Mouse (Mus musculus): ENCODE data around the gene Fry.

The Fry gene

GRCm38 (mm10) chr5:150221806-150222205, 103.4 kb downstream of the Fry start:
- DNase-seq (ENCODE audit: low spot score in 2 of 2) = no peak

GRCm38 (mm10) chr5:150223546-150224239, 105.2 kb downstream of the Fry start:
- no peak for DNase-seq (ENCODE audit: low spot score in 2 of 2)

DNA sequence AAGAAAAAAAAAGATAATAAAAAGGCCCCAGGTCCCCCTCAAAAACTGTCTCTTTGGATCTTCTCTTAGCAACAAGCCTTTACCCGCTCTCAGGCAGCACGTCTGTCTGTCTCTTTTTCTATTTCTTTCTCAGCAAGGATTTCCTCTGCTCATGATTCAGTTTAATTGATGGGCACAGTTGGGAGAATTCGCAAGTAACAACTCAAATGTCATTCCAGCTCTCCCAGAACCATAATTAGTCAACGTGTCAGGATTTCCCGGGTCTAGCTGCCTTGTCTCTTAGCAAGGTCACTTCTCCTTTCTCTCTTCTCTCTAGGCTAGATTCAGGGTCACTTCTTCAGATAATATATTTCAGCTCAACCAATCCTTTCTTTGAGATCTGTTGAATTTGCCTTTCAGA, 110.6 kb downstream of the Fry start:
- no peak for DNase-seq (ENCODE audit: low spot score in 2 of 2)

DNA sequence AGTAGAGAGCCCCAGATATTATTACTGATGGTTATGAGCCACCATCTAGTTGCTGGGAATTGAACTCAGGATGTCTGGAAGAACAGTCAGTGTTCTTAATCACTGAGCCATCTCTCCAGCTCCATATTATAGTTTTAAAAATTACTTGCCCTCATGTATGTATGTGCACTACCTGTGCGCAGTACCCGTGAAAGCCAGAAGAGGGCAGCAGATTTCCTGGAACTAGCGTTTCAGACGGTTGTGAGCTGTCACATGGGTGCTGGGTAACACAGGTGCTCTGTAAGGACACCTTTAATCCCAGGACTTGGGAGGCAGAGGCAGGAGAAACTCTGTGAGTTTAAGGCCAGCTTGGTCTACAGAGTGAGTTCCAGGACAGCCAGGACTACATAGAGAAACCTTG, 111.3 kb downstream of the Fry start:
- no peak for DNase-seq (ENCODE audit: low spot score in 2 of 2)

DNA sequence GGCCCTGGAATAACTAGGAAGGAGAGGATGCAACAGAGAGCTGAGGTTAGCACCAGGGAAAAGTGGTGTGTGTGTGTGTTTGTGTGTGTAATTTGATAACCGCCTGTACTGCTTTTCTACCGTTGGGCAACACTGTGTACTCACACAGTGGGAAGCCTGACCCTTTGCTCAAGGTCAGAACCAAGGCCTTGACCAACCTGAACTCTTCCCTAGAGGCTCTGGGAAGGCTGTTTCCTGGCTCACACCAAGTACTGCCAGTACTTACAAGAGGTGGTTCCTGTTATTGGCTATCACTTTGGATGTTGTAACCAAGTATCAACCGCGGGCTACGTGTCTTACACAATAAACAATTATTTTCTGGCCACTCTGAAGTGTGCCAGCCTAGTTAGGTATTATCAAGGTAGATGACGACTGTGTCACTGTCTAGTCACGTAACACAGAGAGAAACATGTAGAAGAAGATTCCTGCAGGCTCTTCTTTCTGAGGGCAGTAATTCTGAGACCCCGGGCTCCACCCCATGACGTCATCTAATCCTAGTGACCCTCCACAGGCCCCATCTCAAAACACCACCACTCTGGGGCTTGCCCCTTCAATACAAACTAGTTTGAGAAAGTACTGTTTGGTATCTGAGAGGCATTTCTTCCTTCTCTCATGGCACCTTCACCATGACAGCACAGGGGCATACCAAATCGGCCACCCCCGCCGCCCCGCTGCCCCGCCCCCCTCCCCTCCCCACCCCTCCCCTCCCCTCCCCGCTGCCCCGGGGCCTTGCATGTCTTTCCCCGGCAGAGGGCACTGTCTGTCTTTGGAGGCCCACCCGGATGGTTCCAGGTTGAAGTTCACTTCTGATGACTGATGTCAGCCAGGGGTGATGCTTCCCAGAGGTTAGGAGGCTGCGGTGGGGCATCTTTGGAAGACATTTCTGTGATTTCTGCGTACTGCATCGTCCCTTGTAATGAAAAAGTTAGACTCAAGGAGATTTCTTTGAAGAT, 114.0 kb downstream of the Fry start:
- peak; percentile 9 to 18 for DNase-seq (ENCODE audit: low spot score in 2 of 2)

- peak; percentile 28 to 60 for DNase-seq (ENCODE audit: low spot score in 2 of 2)
Observed at GRCm38 (mm10) chr5:150233154-150233886, 114.9 kb downstream of the Fry start.

DNA sequence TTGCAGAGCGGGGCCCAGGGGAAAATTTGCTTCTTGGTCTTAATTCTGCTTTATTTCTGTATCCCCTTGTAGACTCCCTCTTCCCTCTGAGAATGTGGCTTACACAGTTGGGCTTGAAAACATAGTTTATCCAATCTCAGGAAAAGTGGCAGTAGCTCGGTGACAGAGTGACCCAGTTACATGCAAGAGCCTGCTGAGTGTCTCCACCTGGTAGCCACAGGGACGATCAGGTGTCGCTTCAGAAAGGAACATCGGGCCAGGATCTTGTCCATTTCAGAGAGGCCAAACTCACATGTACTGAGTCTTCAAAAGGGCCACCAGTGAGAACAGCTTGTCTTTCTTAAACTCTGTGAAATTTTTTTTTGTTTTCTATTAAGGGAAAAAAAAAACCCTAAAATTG, 117.5 kb downstream of the Fry start:
- no peak for DNase-seq (ENCODE audit: low spot score in 2 of 2)

DNA sequence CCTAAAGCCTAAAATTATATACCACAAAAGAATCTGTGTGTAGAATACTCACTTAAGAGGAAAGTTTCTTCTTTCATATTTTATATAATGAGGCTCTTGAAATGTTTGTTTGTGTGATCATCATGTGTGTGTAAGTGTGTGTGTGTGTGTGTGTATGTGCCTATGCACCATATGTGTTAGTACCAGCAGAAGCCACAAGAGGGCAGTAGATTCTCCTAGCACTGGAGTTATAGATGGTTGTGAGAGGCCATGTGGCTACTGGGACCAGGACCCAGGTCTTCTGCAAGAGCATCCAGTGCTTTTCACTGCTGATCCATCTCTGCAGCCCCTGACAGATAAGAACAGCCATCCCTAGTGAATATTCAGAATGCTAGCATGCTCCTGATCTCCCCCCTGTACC, 118.2 kb downstream of the Fry start:
- DNase-seq (ENCODE audit: low spot score in 2 of 2) = no peak

DNA sequence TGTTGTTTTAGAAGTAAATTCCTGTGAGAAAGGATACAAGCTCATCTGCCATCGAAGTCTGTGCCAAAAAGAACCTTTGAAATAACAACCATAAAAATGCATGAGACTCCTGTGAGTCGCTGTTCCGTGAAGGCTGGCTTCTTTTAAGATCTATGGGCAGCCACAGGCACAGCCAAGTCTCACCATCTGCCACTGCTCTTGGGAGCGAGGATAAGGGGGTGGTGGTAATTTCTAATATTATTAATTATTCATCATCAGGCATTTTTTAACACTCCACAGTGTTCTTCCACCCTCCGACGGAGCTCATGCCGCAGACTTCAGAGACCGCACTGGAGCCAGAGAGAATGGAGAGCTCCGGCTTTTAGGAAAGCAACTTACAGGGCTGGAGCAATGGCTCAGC, 123.2 kb downstream of the Fry start:
- no peak for DNase-seq (ENCODE audit: low spot score in 2 of 2)

GRCm38 (mm10) chr5:150246737-150247136, 128.3 kb downstream of the Fry start:
- DNase-seq (ENCODE audit: low spot score in 2 of 2) = no peak

DNA sequence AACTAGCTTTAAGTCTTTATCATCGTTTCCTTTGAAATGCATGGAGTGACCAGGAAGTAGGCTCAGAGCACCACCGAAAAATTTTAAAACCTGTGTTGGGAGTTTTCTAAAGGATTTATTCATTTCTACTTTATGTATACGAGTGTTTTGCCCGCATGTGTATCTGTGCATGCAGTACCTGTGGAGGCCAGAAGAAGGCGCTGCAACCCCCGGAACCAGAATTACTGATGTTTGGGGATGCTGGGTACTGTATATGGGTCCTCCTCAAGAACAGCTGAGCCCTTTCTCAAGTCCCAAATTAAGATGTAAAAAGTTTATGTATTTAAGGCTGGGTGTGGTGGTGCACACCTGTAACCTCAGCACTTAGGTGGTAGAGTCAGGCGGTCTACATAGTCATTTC, 139.3 kb downstream of the Fry start:
- no peak for DNase-seq (ENCODE audit: low spot score in 2 of 2)

DNA sequence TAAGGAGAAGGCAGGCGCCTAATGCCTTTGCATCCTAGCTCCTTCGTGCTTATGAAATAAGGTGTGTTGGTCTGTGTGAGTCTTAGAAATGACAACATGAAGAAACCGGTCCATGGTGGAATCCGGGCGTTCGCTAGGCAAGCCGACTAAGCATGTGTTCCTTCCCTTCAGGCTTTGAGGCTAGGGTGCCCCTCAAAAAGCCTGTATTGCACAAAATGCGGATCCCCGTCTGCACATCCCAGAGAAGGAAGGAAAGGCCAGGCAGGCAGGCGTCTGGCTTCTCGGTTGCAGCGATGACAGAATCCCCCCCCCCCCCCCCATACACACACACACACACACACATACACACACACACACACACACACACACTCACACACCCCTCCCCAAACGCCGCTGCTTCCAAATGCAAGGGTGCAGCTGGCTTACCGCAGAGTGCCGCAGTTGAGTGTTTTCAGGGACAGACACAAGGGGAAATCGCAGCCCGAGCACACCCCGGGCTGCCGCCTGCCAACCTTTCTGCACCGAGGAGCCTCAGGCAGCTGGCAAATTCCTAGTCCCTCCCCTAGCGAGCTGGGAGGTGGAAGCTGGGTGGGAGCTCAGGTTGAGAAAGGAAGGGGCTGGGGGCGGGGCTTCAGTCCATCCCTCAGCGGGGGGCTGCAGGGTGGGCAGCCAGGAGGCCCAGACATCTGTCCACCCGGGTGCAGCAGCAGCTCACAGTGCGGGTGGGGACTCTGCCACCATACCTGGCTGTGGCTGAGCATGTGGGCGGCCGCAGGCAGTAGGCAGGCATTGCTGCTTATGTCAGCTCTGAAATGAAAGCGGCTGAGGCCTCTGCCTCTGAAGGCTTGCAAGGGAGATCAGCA, 141.0 kb downstream of the Fry start:
- DNase-seq (ENCODE audit: low spot score in 2 of 2) = peak; percentile 11 to 18

DNA sequence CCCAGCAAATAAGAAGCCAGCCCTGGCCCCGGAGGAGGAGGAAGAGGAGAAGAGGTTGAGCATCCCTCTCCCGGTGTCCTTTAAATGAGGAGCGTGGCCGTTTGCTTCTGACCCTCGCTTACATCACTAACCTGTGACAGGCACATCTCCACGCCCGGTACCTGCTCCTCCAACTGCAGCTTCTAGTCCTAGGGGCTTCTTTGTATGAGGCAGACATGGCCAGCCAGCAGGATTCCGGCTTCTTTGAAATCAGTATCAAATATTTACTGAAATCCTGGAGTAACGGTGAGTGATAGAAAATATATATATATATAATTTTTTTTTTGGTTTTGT, 141.6 kb downstream of the Fry start:
- no peak for DNase-seq (ENCODE audit: low spot score in 2 of 2)

DNA sequence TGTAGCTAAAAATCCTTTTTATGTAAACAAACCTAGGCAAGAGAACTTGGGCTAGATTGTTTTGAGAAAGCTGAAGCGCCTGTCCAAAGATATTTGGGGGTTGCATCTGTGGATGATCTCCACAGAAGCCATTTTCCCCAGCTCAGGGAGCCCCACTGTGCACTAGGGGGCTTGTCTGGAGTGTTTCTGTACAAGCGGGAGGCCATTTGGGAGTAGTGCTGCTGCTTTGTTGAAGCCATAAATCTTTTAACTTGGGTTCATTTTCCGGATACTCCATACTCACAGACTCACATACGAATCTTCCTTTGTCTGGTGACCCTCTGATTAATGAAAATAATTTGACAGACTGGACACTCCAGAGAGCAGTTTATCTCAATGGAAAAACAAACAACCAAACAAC, 142.9 kb downstream of the Fry start:
- DNase-seq (ENCODE audit: low spot score in 2 of 2) = no peak

GRCm38 (mm10) chr5:150262046-150262716, 143.7 kb downstream of the Fry start:
- no peak for DNase-seq (ENCODE audit: low spot score in 2 of 2)

DNA sequence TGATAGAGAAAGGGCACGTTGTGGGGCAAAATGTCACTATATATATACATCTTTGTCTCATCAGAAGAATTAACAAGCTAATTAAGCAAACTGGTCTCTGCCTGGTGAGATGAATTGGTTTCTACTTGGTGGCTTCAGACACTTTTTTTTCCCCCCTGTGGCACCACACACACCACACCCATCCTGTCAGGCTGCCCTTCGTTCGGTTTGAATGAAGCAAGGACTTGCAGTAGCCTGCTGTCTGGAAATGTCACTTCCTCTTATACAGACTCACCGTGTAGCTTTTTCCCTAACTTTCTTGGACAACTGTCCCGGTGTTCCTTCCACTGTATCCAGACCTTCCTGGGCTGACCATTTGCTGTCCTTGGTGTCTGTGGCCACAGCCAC, 144.3 kb downstream of the Fry start:
- DNase-seq (ENCODE audit: low spot score in 2 of 2) = peak; percentile 26 to 42

GRCm38 (mm10) chr5:150263162-150263561, 144.7 kb downstream of the Fry start:
- DNase-seq (ENCODE audit: low spot score in 2 of 2) = no peak

DNA sequence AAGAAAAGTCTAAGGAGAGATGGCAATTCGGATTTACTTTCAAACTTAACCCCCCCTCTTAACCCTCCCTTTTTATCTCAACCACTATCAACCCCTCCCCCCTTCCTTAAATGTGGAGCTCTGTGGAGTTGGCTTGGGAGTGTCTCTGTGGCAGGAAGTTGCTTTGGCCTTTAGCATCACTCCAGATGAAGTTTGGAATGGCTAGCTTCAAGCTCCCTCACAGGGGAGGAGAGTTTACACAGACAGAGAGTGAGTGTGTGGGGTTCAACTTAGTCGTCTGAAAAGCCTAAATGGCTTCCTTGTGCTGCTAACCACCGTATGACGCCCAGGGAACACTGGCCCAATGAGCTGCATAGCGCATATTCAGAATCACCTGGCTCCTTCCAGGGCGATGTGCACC, 145.2 kb downstream of the Fry start:
- DNase-seq (ENCODE audit: low spot score in 2 of 2) = no peak

DNA sequence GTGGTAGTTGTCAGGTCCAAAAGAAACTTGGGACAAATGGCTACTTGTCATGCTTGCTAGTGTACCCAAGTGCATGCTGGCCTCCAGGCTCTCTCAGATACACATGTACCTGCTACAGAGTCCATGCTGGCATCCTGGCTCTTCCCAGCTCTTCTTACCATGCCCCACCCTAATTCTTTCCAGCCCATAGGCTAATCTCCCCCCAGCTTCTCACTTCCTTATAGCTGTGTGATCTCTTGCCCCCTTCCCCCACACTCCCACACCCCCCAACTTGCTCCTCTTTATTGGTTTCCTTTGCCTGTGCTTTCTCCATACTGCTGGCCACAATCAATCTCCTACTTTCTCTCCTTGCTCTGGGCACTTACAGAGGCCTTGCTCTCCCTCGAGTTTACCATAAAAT, 146.6 kb downstream of the Fry start:
- DNase-seq (ENCODE audit: low spot score in 2 of 2) = no peak

- DNase-seq (ENCODE audit: low spot score in 2 of 2) = no peak
Observed at GRCm38 (mm10) chr5:150265953-150266352, 147.5 kb downstream of the Fry start.

DNA sequence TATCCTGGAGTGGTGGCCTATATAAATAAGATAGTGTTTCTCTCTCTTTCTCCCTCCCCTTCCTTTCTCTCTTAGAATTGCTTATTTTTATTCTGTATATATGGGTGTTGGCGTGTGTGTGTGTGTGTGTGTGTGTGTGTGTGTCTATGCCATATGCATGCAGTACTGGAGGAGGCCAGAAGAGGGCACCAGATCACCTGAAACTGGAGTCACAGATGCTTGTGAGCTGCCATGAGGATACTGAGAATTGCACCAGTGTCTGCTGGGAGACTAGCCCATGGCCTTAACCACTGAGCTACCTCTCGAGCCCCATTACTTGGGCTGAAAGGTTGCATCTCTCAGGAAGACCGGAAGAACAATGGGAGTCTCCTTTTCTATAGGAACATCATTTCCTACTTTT, 149.8 kb downstream of the Fry start:
- no peak for DNase-seq (ENCODE audit: low spot score in 2 of 2)

Measured in natural killer cell, adult 2 months (primary cell).